Mouse (Mus musculus) liver, postnatal 0 days (tissue): ENCODE data around the gene Ccdc194.

Experiments
- CTCF ChIP-seq: sonication (generic); IDR thresholded peaks from 2 replicates; pipeline ENCODE4 v1.5.1; 2016; ENCODE audit warnings: antibody characterized with exemption, low read depth
- EP300 ChIP-seq: IDR thresholded peaks from 2 replicates; pipeline ENCODE4 v1.6.1; 2016; ENCODE audit warnings: antibody characterized with exemption, low read depth, mild to moderate bottlenecking

- TF ChIP-seq EP300 (no peak), CTCF (no peak)
Measured at GRCm38 (mm10) chr8:71485142-71486135, 40.1 kb downstream of the Ccdc194 start, which contains the start of gene Ano8.
